Mouse (Mus musculus): ENCODE results near the gene Ugt1a10. TPM values are rescaled to one million over a fixed set of nuclear protein-coding genes. Genes with fewer than 3 reads are reported as not detected.
"Not testable (repeated sequence)": the region's sequence is repeated elsewhere in the genome, so short reads cannot be mapped to it uniquely, and the experiment has no call there.

Gene Ugt1a10
- polyA plus RNA-seq, 1 experiment: not detected

DNA sequence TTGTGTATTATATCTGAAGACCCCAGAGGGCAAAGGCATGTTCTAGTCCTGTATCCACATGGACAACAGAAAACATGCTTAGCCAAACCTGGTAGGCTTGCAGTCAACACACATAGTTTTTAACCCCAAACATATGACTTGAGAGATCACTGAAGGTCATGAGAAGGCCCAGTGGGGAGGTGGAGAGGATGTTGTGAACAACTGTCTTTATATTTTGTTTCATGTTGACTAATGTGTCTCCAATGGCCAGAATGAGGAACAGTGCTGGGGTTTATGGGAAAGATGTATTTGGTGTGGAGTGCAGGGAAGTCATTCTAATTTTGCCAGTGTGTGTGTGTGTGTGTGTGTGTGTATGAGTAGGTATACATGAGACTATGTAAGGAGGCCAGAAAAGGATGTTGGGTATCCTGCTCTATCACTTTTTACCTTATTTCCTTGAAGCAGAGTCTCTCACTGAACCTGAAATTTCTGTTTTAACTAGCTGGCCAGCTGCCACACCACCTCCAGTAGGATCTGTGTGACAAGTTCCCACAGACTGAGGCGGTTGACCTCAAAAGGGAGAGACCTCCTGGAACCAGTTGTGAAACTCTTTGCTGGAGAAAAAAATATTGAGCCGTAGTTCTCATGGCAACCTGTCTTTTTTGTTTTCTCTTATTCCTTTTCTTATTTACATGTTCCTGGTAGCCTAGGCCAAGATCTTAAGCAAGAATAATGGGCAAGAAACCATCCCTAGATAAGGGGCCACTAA lies 169.0 kb downstream of the Ugt1a10 start:
- 61% methylated on average over 2 of the region's 2 CpGs for WGBS
- no peaks in the 10 kb centered on the region for H3K4me1 ChIP-seq (ENCODE audit: control insufficient read depth, insufficient read depth, low read length)
- no peaks in the 10 kb centered on the region for H3K27me3 ChIP-seq (ENCODE audit: control insufficient read depth, insufficient read depth, low read length)
- no peak for DNase-seq
- no peak for TF ChIP-seq POLR2A (IDR thresholded peaks at IDR 0.05; ENCODE audit: borderline replicate concordance, insufficient read depth, low read length)
- no peak for TF ChIP-seq CTCF (IDR thresholded peaks at IDR 0.05; ENCODE audit: borderline replicate concordance, insufficient read depth, low read depth, low read length)
- H3K27ac ChIP-seq (ENCODE audit: insufficient read depth, low read length): no peak overlapping the region
- H3K4me3 ChIP-seq (replicated peaks; ENCODE audit: insufficient read depth, low read depth, low read length): no peak overlapping the region

GRCm38 (mm10) chr1:88225301-88225700 lies 170.1 kb downstream of the Ugt1a10 start:
- not testable (repeated sequence) for DNase-seq; H3K4me1 ChIP-seq (ENCODE audit: control insufficient read depth, insufficient read depth, low read length); H3K27ac ChIP-seq (ENCODE audit: insufficient read depth, low read length); H3K27me3 ChIP-seq (ENCODE audit: control insufficient read depth, insufficient read depth, low read length); H3K4me3 ChIP-seq (replicated peaks; ENCODE audit: insufficient read depth, low read depth, low read length)
- 34% methylated on average over 2 of the region's 2 CpGs for WGBS

GRCm38 (mm10) chr1:88225741-88226140 lies 170.6 kb downstream of the Ugt1a10 start:
- no peak for DNase-seq
- H3K4me3 ChIP-seq (replicated peaks; ENCODE audit: insufficient read depth, low read depth, low read length): no peak overlapping the region
- TF ChIP-seq CTCF (IDR thresholded peaks at IDR 0.05; ENCODE audit: borderline replicate concordance, insufficient read depth, low read depth, low read length) (no peak), POLR2A (IDR thresholded peaks at IDR 0.05; ENCODE audit: borderline replicate concordance, insufficient read depth, low read length) (no peak)
- no peak overlapping the region for H3K27ac ChIP-seq (ENCODE audit: insufficient read depth, low read length)
- no peaks in the 10 kb centered on the region for H3K27me3 ChIP-seq (ENCODE audit: control insufficient read depth, insufficient read depth, low read length)
- H3K4me1 ChIP-seq (ENCODE audit: control insufficient read depth, insufficient read depth, low read length): no peaks in the 10 kb centered on the region

GRCm38 (mm10) chr1:88226670-88227379 lies 171.6 kb downstream of the Ugt1a10 start, which contains the start of gene Mroh2a:
Gene Mroh2a (plus strand): TSS chr1:88226986.
- no peak for DNase-seq
- no peak within 1 kb of the TSS for H3K4me3 ChIP-seq (replicated peaks; ENCODE audit: insufficient read depth, low read depth, low read length)
- H3K27me3 ChIP-seq (ENCODE audit: control insufficient read depth, insufficient read depth, low read length): no peaks in the 10 kb centered on the region
- no peak within 1 kb of the TSS for H3K27ac ChIP-seq (ENCODE audit: insufficient read depth, low read length)
- WGBS: 42% methylated on average over 5 of the region's 5 CpGs
- TF ChIP-seq CTCF (IDR thresholded peaks at IDR 0.05; ENCODE audit: borderline replicate concordance, insufficient read depth, low read depth, low read length) (no peak), POLR2A (IDR thresholded peaks at IDR 0.05; ENCODE audit: borderline replicate concordance, insufficient read depth, low read length) (no peak)
- H3K4me1 ChIP-seq (ENCODE audit: control insufficient read depth, insufficient read depth, low read length): no peaks in the 10 kb centered on the region

DNA sequence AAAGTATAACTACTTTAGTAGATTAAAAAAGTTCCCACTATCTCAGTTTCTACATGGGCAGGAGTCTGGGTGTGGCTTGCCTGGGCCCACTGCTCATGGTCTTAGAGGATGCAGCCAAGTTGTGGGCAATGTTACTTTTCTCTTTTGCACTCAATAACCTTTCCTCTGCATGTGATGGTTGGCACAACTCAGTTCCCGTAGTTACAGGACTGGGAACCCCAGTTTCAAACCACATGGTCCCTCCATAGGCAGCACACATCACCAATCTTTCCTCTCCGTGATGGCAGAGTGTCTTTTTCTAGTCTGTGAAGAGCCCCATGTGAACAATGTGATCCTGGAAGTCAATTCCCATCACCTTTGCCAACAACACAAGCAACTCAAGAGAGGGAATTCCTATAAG lies 172.3 kb downstream of the Ugt1a10 start:
- Histone ChIP-seq H3K27me3 (ENCODE audit: control insufficient read depth, insufficient read depth, low read length) (no peaks in the 10 kb centered on the region), H3K4me1 (ENCODE audit: control insufficient read depth, insufficient read depth, low read length) (no peaks in the 10 kb centered on the region), H3K27ac (ENCODE audit: insufficient read depth, low read length) (no peak overlapping the region), H3K4me3 (replicated peaks; ENCODE audit: insufficient read depth, low read depth, low read length) (no peak overlapping the region)
- no peak for DNase-seq
- no peak for TF ChIP-seq CTCF (IDR thresholded peaks at IDR 0.05; ENCODE audit: borderline replicate concordance, insufficient read depth, low read depth, low read length)
- no peak for TF ChIP-seq POLR2A (IDR thresholded peaks at IDR 0.05; ENCODE audit: borderline replicate concordance, insufficient read depth, low read length)
- 47% methylated on average over 2 of the region's 2 CpGs for WGBS

DNA sequence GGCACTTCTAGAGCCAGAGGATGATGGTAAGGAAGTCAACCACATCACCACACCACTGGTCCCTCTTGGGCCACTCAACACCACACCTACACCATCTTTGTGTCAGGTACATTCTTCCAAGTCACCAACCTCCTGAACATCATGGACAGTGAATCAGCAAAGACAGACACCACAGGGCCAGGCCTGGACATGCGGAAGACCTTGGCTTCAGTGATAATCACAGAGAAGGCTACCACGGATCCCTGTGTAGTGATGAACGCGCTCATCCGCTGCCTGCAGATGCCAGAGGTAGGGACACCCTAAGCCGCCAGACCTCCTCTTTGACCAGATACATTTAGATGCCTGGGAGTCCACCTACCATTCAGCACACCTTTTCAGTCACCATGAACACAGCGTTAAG lies 172.9 kb downstream of the Ugt1a10 start:
- Histone ChIP-seq H3K27me3 (ENCODE audit: control insufficient read depth, insufficient read depth, low read length) (no peaks in the 10 kb centered on the region), H3K4me1 (ENCODE audit: control insufficient read depth, insufficient read depth, low read length) (no peaks in the 10 kb centered on the region), H3K4me3 (replicated peaks; ENCODE audit: insufficient read depth, low read depth, low read length) (no peak overlapping the region), H3K27ac (ENCODE audit: insufficient read depth, low read length) (no peak overlapping the region)
- WGBS: 69% methylated on average over 7 of the region's 7 CpGs
- TF ChIP-seq CTCF (IDR thresholded peaks at IDR 0.05; ENCODE audit: borderline replicate concordance, insufficient read depth, low read depth, low read length) (no peak), POLR2A (IDR thresholded peaks at IDR 0.05; ENCODE audit: borderline replicate concordance, insufficient read depth, low read length) (no peak)
- DNase-seq: no peak

DNA sequence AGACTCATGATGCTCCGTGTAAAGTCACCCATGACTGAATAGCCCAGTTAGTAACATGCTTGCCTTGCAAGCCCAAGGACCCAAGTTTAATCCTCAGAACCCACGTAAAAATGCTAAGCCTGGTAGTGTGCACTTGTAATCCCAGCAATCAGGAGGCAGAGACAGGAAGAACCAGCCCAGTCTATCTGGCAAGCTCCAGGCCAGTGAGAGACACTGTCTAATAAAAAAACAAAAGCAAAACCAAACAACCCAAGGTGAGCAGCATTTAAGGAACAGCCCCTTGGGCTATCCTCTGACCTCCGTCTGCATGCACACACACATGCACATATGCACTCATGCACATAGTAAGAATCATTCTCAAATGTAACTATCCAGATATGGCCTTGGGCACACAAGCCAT lies 174.4 kb downstream of the Ugt1a10 start:
- no peaks in the 10 kb centered on the region for H3K27me3 ChIP-seq (ENCODE audit: control insufficient read depth, insufficient read depth, low read length)
- no peak for DNase-seq
- no peak for TF ChIP-seq POLR2A (IDR thresholded peaks at IDR 0.05; ENCODE audit: borderline replicate concordance, insufficient read depth, low read length)
- WGBS: 73% methylated on average over 3 of the region's 3 CpGs
- no peaks in the 10 kb centered on the region for H3K4me1 ChIP-seq (ENCODE audit: control insufficient read depth, insufficient read depth, low read length)
- H3K4me3 ChIP-seq (replicated peaks; ENCODE audit: insufficient read depth, low read depth, low read length): no peak overlapping the region
- H3K27ac ChIP-seq (ENCODE audit: insufficient read depth, low read length): no peak overlapping the region

- Histone ChIP-seq H3K27me3 (ENCODE audit: control insufficient read depth, insufficient read depth, low read length) (no peaks in the 10 kb centered on the region), H3K27ac (ENCODE audit: insufficient read depth, low read length) (no peak overlapping the region), H3K4me3 (replicated peaks; ENCODE audit: insufficient read depth, low read depth, low read length) (no peak overlapping the region), H3K4me1 (ENCODE audit: control insufficient read depth, insufficient read depth, low read length) (no peaks in the 10 kb centered on the region)
- DNase-seq: no peak
- TF ChIP-seq CTCF (IDR thresholded peaks at IDR 0.05; ENCODE audit: borderline replicate concordance, insufficient read depth, low read depth, low read length): no peak
- no peak for TF ChIP-seq POLR2A (IDR thresholded peaks at IDR 0.05; ENCODE audit: borderline replicate concordance, insufficient read depth, low read length)
- WGBS: 80% methylated on average over 5 of the region's 5 CpGs
Measured at GRCm38 (mm10) chr1:88229986-88230385, 174.8 kb downstream of the Ugt1a10 start.

Measured in cerebellum, adult 2 months (tissue).